ENCODE assay signal across 8 mouse cellular contexts in genomic region chr9:114415701-114416100, GRCm38 (mm10). TPM values are rescaled to one million over a fixed set of nuclear protein-coding genes. Genes with fewer than 3 reads are reported as not detected.
DNase-seq lines count a peak whose midpoint lies in the region; ATAC-seq and TF ChIP-seq lines count a peak whose summit lies in the region.

No protein-coding gene starts in this region.

- peak; percentile 59 for DNase-seq in kidney, adult 2 months
- no peak for DNase-seq in kidney, adult 11 months
- DNase-seq in MEL-GATA-1-ER (ENCODE audit: extremely low read depth, low read depth): peak; percentile 26
- DNase-seq in cerebellum, adult 8-10 months: peak; percentile 25
- peak; percentile 81 for DNase-seq in thymus, postnatal 4 days

- no peak overlapping the region for H3K4me2 ChIP-seq in limb, embryonic 12.5 days
- no peak overlapping the region for H3K4me2 ChIP-seq in neural tube, embryonic 13.5 days

- WGBS in kidney, adult 2 months: 32% methylated on average over 11 of the region's 11 CpGs
- WGBS in limb, embryonic 12.5 days: 22% methylated on average over 11 of the region's 11 CpGs
- 22% methylated on average over 11 of the region's 11 CpGs for WGBS in neural tube, embryonic 13.5 days

- peaks cover 11% of the 10 kb centered on the region; the same call in 1 of the 2 replicates for H3K9me3 ChIP-seq in limb, embryonic 12.5 days
- no peaks in the 10 kb centered on the region for H3K9me3 ChIP-seq in neural tube, embryonic 13.5 days

- ATAC-seq in hematopoietic stem cell, adult 5-6 weeks (replicated peaks in 1 of 2; ENCODE audit: insufficient read depth in 1 of 2, low FRiP score in 2 of 2, low TSS enrichment in 1 of 2, low read depth in 1 of 2, poor library complexity in 2 of 2, severe bottlenecking in 2 of 2): peak; percentile 59 to 82; a peak in 3 of 4 replicates
- peak; percentile 43; the same call in 1 of the 2 replicates for ATAC-seq in limb, embryonic 12.5 days (ENCODE audit: insufficient number of reproducible peaks, insufficient read depth, low FRiP score, low TSS enrichment, low read depth)
- peak; percentile 36; the same call in 1 of the 2 replicates for ATAC-seq in neural tube, embryonic 13.5 days (ENCODE audit: low read depth)

- peaks cover 14% of the 10 kb centered on the region; the same call in 1 of the 2 replicates for H3K4me1 ChIP-seq in kidney, adult 2 months (ENCODE audit: control insufficient read depth, insufficient read depth, low read length)
- H3K4me1 ChIP-seq in limb, embryonic 12.5 days (replicated peaks): no peaks in the 10 kb centered on the region
- no peaks in the 10 kb centered on the region for H3K4me1 ChIP-seq in neural tube, embryonic 13.5 days (replicated peaks)

- peak overlapping the region; percentile 24; the same call in 1 of the 2 replicates for H3K27ac ChIP-seq in kidney, adult 2 months (ENCODE audit: insufficient read depth, low read depth, low read length)
- no peak overlapping the region for H3K27ac ChIP-seq in limb, embryonic 12.5 days
- no peak overlapping the region for H3K27ac ChIP-seq in neural tube, embryonic 13.5 days (replicated peaks)

- no peak for TF ChIP-seq POLR2A in kidney, adult 2 months (IDR thresholded peaks at IDR 0.05; ENCODE audit: low read depth, low read length)

- no peak overlapping the region for H3K4me3 ChIP-seq in kidney, adult 2 months (ENCODE audit: insufficient read depth, low read depth, low read length)
- no peak overlapping the region for H3K4me3 ChIP-seq in limb, embryonic 12.5 days (replicated peaks)
- no peak overlapping the region for H3K4me3 ChIP-seq in neural tube, embryonic 13.5 days

- no peaks in the 10 kb centered on the region for H3K27me3 ChIP-seq in kidney, adult 2 months (replicated peaks; ENCODE audit: control insufficient read depth, insufficient read depth, low read length)
- H3K27me3 ChIP-seq in limb, embryonic 12.5 days: no peaks in the 10 kb centered on the region
- no peaks in the 10 kb centered on the region for H3K27me3 ChIP-seq in neural tube, embryonic 13.5 days

- TF ChIP-seq CTCF in kidney, adult 2 months (conservative IDR thresholded peaks at IDR 0.05; ENCODE audit: insufficient read depth, insufficient read length, low read depth, low read length): peak; percentile 76

- no peaks in the 10 kb centered on the region for H3K36me3 ChIP-seq in kidney, adult 2 months (ENCODE audit: control insufficient read depth, insufficient read depth, low read length)
- peaks cover 32% of the 10 kb centered on the region for H3K36me3 ChIP-seq in limb, embryonic 12.5 days
- peaks cover 15% of the 10 kb centered on the region for H3K36me3 ChIP-seq in neural tube, embryonic 13.5 days

- H3K9ac ChIP-seq in limb, embryonic 12.5 days (replicated peaks): no peak overlapping the region
- no peak overlapping the region for H3K9ac ChIP-seq in neural tube, embryonic 13.5 days

RNA-seq across cellular contexts. Expression of gene Tmppe, which starts 14.8 kb away (rescaled TPM):
- 11.4 and 15.7 TPM in 2 replicates for polyA plus RNA-seq in kidney, adult 2 months (2012; rRNA removed)
- total RNA-seq in hematopoietic stem cell, adult 5-6 weeks (2017): 6.9 and 8.0 TPM in 2 replicates
- 10.2 and 10.7 TPM in 2 replicates for polyA plus RNA-seq in limb, embryonic 12.5 days (2016; fragmentation: Nextera tagmentation; extraction: Ambion mirVana)
- polyA plus RNA-seq in neural tube, embryonic 13.5 days (2015; fragmentation: Nextera tagmentation; extraction: Ambion mirVana): 6.7 and 7.4 TPM in 2 replicates

RNA-seq across cellular contexts. Expression of gene Glb1, which starts 14.8 kb away (rescaled TPM):
- 144 and 165 TPM in 2 replicates for polyA plus RNA-seq in kidney, adult 2 months (2012; rRNA removed)
- total RNA-seq in hematopoietic stem cell, adult 5-6 weeks (2017): 32.0 and 37.4 TPM in 2 replicates
- polyA plus RNA-seq in limb, embryonic 12.5 days (2016; fragmentation: Nextera tagmentation; extraction: Ambion mirVana): 25.0 and 27.2 TPM in 2 replicates
- polyA plus RNA-seq in neural tube, embryonic 13.5 days (2015; fragmentation: Nextera tagmentation; extraction: Ambion mirVana): 22.9 and 26.9 TPM in 2 replicates

RNA-seq across cellular contexts. Expression of gene Crtap, which starts 25.2 kb away (rescaled TPM):
- polyA plus RNA-seq in kidney, adult 2 months (2012; rRNA removed): 86.3 and 98.7 TPM in 2 replicates
- total RNA-seq in hematopoietic stem cell, adult 5-6 weeks (2017): 21.4 and 36.7 TPM in 2 replicates
- 89.0 and 92.9 TPM in 2 replicates for polyA plus RNA-seq in limb, embryonic 12.5 days (2016; fragmentation: Nextera tagmentation; extraction: Ambion mirVana)
- polyA plus RNA-seq in neural tube, embryonic 13.5 days (2015; fragmentation: Nextera tagmentation; extraction: Ambion mirVana): 34.2 and 42.7 TPM in 2 replicates
